Mouse (Mus musculus): Measurements from ENCODE around the gene Abhd5. TPM values are rescaled to one million over a fixed set of nuclear protein-coding genes. Genes with fewer than 3 reads are reported as not detected.
A peak's percentile ranks its signal among the peaks of the same experiment; 100 is the strongest.

Gene Abhd5
- polyA plus RNA-seq, 1 experiment from 2014 or later: 25.6 TPM

DNA sequence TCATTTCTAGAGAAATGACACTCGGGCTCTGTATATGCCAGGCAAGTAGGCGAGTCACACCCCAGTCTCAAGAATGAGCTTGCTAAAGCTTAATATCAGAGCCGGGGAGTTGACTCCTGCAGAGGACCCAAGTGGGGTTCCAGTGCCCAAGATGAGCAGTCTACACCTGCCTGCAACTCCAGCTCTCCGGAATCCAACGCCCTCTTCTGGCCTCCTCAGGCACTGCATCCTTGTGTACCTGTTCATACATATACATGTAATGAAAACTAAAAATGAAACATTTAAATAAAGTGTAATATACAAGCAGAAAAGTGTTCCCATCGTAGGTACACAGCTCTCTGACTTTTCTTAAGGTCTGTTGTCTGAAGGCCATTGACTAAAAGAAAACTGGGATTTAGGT lies 71.7 kb downstream of the Abhd5 start:
- Histone ChIP-seq H3K4me3 (ENCODE audit: low read depth, low read length) (no peak overlapping the region), H3K9ac (no peak overlapping the region), H3K27me3 (ENCODE audit: insufficient read depth, low read length) (no peaks in the 10 kb centered on the region), H3K27ac (ENCODE audit: low read depth) (no peak overlapping the region), H3K4me1 (ENCODE audit: insufficient read depth) (no peaks in the 10 kb centered on the region), H3K4me2 (no peak overlapping the region), H3K36me3 (ENCODE audit: insufficient read depth) (no peaks in the 10 kb centered on the region), H3K9me3 (ENCODE audit: low read depth, low read length) (no peaks in the 10 kb centered on the region)
- TF ChIP-seq CTCF (IDR thresholded peaks at IDR 0.05; ENCODE audit: low read depth): peak; percentile 16; the same call in 1 of the 2 replicates
- no peak for ATAC-seq (ENCODE audit: insufficient read depth)
- no peak for DNase-seq
- WGBS: 61% methylated on average over 6 of the region's 6 CpGs

DNA sequence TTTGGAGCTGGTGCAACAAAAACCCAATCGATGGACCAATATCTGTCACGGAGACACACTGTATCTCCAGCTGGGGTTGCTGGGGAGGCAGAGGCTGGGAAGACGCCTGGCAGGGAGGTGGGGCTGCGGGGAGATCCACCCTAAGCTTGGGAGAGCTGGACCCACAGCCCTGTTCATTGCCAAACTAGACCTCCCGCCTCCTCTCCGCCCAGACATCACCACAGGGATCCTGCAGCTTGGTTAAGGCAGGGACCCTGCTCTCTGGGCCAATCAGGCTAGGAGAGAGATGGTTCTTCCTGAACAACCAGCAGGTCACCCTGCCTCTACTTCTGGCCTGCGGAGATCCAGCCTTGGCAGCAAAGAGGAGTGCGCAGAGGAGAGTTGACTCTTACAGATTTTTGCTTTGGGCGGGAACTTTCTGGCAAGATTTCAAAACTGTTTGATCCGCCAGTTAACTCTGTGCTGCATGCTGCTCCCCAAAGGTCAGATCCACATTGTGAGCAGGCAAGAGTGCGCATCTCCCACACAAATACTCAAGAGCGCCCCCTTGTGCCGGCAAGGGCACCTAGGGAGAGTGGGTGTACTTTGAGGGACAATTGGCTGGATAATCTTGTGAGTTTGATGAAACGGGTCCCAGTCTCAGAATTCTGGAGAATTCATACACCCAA lies 73.7 kb downstream of the Abhd5 start:
- WGBS: 32% methylated on average over 14 of the region's 14 CpGs
- peak overlapping the region; percentile 13; the same call in 1 of the 2 replicates for H3K4me2 ChIP-seq
- peak; percentile 47 for DNase-seq
- H3K4me3 ChIP-seq (ENCODE audit: low read depth, low read length): no peak overlapping the region
- H3K9ac ChIP-seq: no peak overlapping the region
- no peaks in the 10 kb centered on the region for H3K9me3 ChIP-seq (ENCODE audit: low read depth, low read length)
- H3K27ac ChIP-seq (ENCODE audit: low read depth): no peak overlapping the region
- TF ChIP-seq CTCF (IDR thresholded peaks at IDR 0.05; ENCODE audit: low read depth): peak; percentile 52
- H3K36me3 ChIP-seq (ENCODE audit: insufficient read depth): no peaks in the 10 kb centered on the region
- no peaks in the 10 kb centered on the region for H3K4me1 ChIP-seq (ENCODE audit: insufficient read depth)
- ATAC-seq (ENCODE audit: insufficient read depth): no peak
- no peaks in the 10 kb centered on the region for H3K27me3 ChIP-seq (ENCODE audit: insufficient read depth, low read length)

DNA sequence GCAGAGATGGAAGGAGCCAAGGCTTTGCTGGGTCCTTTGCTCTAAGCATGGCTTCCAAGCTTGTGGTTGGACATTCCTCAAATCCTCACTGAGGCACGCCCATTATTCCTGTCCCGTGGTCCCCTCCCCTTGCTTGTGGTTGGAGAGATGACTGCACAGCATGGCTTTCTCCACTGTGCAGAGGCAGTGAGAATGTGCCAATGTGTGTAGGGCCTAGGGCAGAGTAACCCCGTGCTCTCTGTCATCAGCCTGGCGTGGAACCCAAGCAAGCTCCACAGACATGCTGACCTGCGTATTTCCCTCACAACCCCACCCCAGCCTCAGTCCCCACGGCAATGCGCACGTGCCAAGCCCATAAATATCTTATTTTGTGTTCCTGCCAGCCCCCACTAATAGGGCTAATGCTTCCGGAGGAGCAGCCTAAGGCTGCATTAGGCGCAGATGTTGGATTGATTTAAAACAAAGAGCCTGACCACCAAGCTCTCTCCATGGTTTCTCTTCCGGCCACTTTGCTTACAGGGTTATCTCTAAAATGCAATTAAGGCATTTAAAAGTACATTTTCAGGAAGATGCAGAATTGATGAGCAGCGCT lies 77.7 kb downstream of the Abhd5 start:
- H3K9me3 ChIP-seq (ENCODE audit: low read depth, low read length): no peaks in the 10 kb centered on the region
- DNase-seq (no peak), ATAC-seq (ENCODE audit: insufficient read depth) (no peak)
- H3K4me2 ChIP-seq: no peak overlapping the region
- H3K9ac ChIP-seq: no peak overlapping the region
- no peaks in the 10 kb centered on the region for H3K36me3 ChIP-seq (ENCODE audit: insufficient read depth)
- 76% methylated on average over 12 of the region's 12 CpGs for whole genome bisulfite sequencing
- H3K27ac ChIP-seq (ENCODE audit: low read depth): no peak overlapping the region
- no peaks in the 10 kb centered on the region for H3K27me3 ChIP-seq (ENCODE audit: insufficient read depth, low read length)
- no peak overlapping the region for H3K4me3 ChIP-seq (ENCODE audit: low read depth, low read length)
- no peaks in the 10 kb centered on the region for H3K4me1 ChIP-seq (ENCODE audit: insufficient read depth)
- TF ChIP-seq CTCF (IDR thresholded peaks at IDR 0.05; ENCODE audit: low read depth): no peak

DNA sequence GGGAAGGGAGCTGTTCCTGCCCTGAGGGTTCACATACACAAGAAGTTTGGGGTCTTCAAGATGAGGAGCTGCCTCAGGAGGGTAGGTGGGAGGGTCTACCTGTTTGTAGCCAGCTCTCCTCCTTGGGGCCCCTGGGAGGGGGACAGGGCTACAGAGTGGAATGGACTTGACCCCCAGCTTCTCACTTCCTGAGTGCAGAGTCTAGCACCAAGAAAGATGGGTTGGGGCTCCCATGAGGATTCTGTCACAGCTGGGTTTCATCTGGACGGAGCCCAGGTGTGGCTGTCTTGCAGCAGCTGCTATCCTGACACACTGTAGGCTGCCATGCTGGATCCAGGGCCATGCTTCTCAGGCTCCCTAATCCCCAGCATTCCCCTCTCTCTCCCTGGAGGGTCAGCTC lies 78.3 kb downstream of the Abhd5 start:
- H3K4me1 ChIP-seq (ENCODE audit: insufficient read depth): no peaks in the 10 kb centered on the region
- H3K9ac ChIP-seq: no peak overlapping the region
- H3K36me3 ChIP-seq (ENCODE audit: insufficient read depth): no peaks in the 10 kb centered on the region
- no peak overlapping the region for H3K4me2 ChIP-seq
- no peaks in the 10 kb centered on the region for H3K27me3 ChIP-seq (ENCODE audit: insufficient read depth, low read length)
- no peak overlapping the region for H3K27ac ChIP-seq (ENCODE audit: low read depth)
- no peak overlapping the region for H3K4me3 ChIP-seq (ENCODE audit: low read depth, low read length)
- ATAC-seq (ENCODE audit: insufficient read depth) (no peak), DNase-seq (no peak)
- H3K9me3 ChIP-seq (ENCODE audit: low read depth, low read length): no peaks in the 10 kb centered on the region
- 67% methylated on average over 1 of the region's 1 CpGs for WGBS
- TF ChIP-seq CTCF (IDR thresholded peaks at IDR 0.05; ENCODE audit: low read depth): no peak

Other genes with a start within 250 kb of the Abhd5 start
- gene Snrk, start 234.3 kb upstream of the Abhd5 start, polyA plus RNA-seq (2014; fragmentation: Nextera tagmentation; extraction: Ambion mirVana): 57.9 and 58.4 TPM in 2 replicates
- 31.5 and 38.4 TPM in 2 replicates for gene Ano10, start 57.2 kb upstream of the Abhd5 start, polyA plus RNA-seq (2014; fragmentation: Nextera tagmentation; extraction: Ambion mirVana)